ENCODE assay signal across 31 mouse cellular contexts in the genomic region with DNA sequence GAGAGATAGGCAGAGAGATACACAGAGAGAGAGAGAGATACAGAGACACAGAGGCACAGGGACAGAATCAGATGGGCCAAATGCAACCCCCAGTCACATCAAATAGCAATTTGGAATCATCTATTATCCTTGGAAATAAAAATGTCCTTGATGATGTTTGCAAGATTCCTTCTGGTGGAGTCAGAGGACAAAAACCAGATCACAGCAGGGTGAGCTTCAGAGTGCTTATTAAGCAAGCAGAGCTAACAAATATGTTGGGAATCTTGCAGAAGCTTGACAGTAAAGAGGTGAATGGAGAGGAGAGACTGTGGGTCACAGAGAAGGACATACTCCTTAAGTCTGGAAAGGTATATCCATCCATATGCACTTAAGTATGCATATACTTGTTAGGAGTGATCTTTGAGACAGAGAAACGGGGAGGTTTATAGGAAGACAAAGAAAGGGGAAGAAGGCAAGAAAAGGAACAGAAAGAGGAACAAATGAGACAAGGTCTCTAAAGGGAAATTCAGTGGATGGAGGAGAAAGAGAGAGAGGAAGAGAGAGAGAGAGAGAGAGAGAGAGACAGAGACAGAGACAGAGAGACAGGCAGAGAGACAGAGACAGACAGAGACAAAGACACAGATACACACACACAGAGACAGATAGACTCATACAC.
DNase-seq lines count a peak whose midpoint lies in the region; ATAC-seq and TF ChIP-seq lines count a peak whose summit lies in the region.
"Had no signal": no experiment of that assay in that cellular context is flagged by ENCODE, and none has a peak within 500 bp of the region (broad histone marks: within the 10 kb centered on the region; RNA-seq: fewer than 3 reads in every experiment).

No protein-coding gene starts in this region.

- H3K27ac ChIP-seq in kidney, postnatal 0 days: no peak overlapping the region
- H3K27ac ChIP-seq in kidney, embryonic 16.5 days (ENCODE audit: low read length): no peak overlapping the region
- peak overlapping the region; percentile 25 for H3K27ac ChIP-seq in bone marrow macrophage, adult 2 months (ENCODE audit: insufficient read depth, low read depth, low read length)
- H3K27ac ChIP-seq: embryonic facial prominence, embryonic 10.5 days; embryonic facial prominence, embryonic 15.5 days; forebrain, embryonic 12.5 days; kidney, embryonic 15.5 days; limb, embryonic 10.5 days; limb, embryonic 15.5 days; liver, embryonic 14.5 days had no signal

- no peak overlapping the region for H3K4me3 ChIP-seq in kidney, postnatal 0 days (replicated peaks; ENCODE audit: low read depth, low read length)
- H3K4me3 ChIP-seq in kidney, embryonic 16.5 days (ENCODE audit: low read length): no peak overlapping the region
- no peak overlapping the region for H3K4me3 ChIP-seq in bone marrow macrophage, adult 2 months (ENCODE audit: insufficient read depth, low read length)
- H3K4me3 ChIP-seq: embryonic facial prominence, embryonic 10.5 days; embryonic facial prominence, embryonic 15.5 days; forebrain, embryonic 12.5 days; kidney, embryonic 15.5 days; limb, embryonic 10.5 days; limb, embryonic 15.5 days had no signal

- DNase-seq in kidney, postnatal 0 days (ENCODE audit: low spot score): peak; percentile 27
- DNase-seq in spleen, adult 18-20 months: no peak
- no peak for DNase-seq in c-Kit-positive CD71-positive TER-119-positive erythroid progenitor cells, embryonic 14.5 days (ENCODE audit: low spot score)
- DNase-seq in cerebellum, adult 11-12 months: no peak
- DNase-seq: B cell, adult 2 months; cerebellum, adult 2 months; cerebellum, postnatal 14 days; gastrocnemius, postnatal 25 days; heart, adult 18-20 months; kidney, adult 18-20 months; kidney, postnatal 4 days; layer of hippocampus, postnatal 36 days; lung, adult 2 months; lung, postnatal 10 days; right cerebral cortex, adult 18-20 months; thymus, adult 2 months; thymus, postnatal 36 days had no signal

- H3K4me1 ChIP-seq in kidney, postnatal 0 days (replicated peaks; ENCODE audit: insufficient read depth, low read length): no peaks in the 10 kb centered on the region
- H3K4me1 ChIP-seq in kidney, embryonic 16.5 days (ENCODE audit: insufficient read depth, low read length): no peaks in the 10 kb centered on the region
- H3K4me1 ChIP-seq in bone marrow macrophage, adult 2 months (ENCODE audit: control insufficient read depth, insufficient read depth, low read length): peaks cover 9% of the 10 kb centered on the region
- H3K4me1 ChIP-seq: embryonic facial prominence, embryonic 10.5 days; embryonic facial prominence, embryonic 15.5 days; forebrain, embryonic 12.5 days; kidney, embryonic 15.5 days; limb, embryonic 10.5 days; limb, embryonic 15.5 days had no signal

- no peak overlapping the region for H3K4me2 ChIP-seq in kidney, postnatal 0 days (ENCODE audit: low read length)
- H3K4me2 ChIP-seq in kidney, embryonic 16.5 days (replicated peaks; ENCODE audit: low read depth, low read length): no peak overlapping the region
- H3K4me2 ChIP-seq: embryonic facial prominence, embryonic 15.5 days; forebrain, embryonic 12.5 days; heart, embryonic 11.5 days; kidney, embryonic 15.5 days; limb, embryonic 15.5 days; midbrain, embryonic 11.5 days had no signal

- no peaks in the 10 kb centered on the region for H3K27me3 ChIP-seq in kidney, postnatal 0 days (ENCODE audit: insufficient read depth, low read length)
- H3K27me3 ChIP-seq in kidney, embryonic 16.5 days (ENCODE audit: insufficient read depth, low read length): no peaks in the 10 kb centered on the region
- H3K27me3 ChIP-seq: embryonic facial prominence, embryonic 15.5 days; forebrain, embryonic 12.5 days; kidney, embryonic 15.5 days; limb, embryonic 15.5 days had no signal

- H3K9me3 ChIP-seq in kidney, postnatal 0 days (replicated peaks; ENCODE audit: low read length): no peaks in the 10 kb centered on the region
- peaks cover 13% of the 10 kb centered on the region for H3K9me3 ChIP-seq in kidney, embryonic 16.5 days (ENCODE audit: low read length)

- no peak for TF ChIP-seq CTCF in kidney, postnatal 0 days (IDR thresholded peaks at IDR 0.05; ENCODE audit: low read depth)
- TF ChIP-seq CTCF in bone marrow macrophage, adult 2 months (IDR thresholded peaks at IDR 0.05; ENCODE audit: low read depth, low read length): no peak

- H3K36me3 ChIP-seq in kidney, postnatal 0 days (ENCODE audit: insufficient read depth, low read length): no peaks in the 10 kb centered on the region
- no peaks in the 10 kb centered on the region for H3K36me3 ChIP-seq in kidney, embryonic 16.5 days (ENCODE audit: insufficient read depth, low read length)
- H3K36me3 ChIP-seq: embryonic facial prominence, embryonic 10.5 days; embryonic facial prominence, embryonic 15.5 days; forebrain, embryonic 12.5 days; kidney, embryonic 15.5 days; limb, embryonic 10.5 days; limb, embryonic 15.5 days had no signal

- H3K9ac ChIP-seq in kidney, postnatal 0 days (ENCODE audit: low read depth, low read length): no peak overlapping the region
- no peak overlapping the region for H3K9ac ChIP-seq in kidney, embryonic 16.5 days (replicated peaks; ENCODE audit: low read length)
- H3K9ac ChIP-seq: embryonic facial prominence, embryonic 15.5 days; forebrain, embryonic 12.5 days; kidney, embryonic 15.5 days; limb, embryonic 15.5 days; liver, embryonic 14.5 days had no signal

- no peak for ATAC-seq in kidney, postnatal 0 days (replicated peaks; ENCODE audit: low FRiP score, low read depth)
- no peak for ATAC-seq in kidney, embryonic 16.5 days (ENCODE audit: low FRiP score, low TSS enrichment)
- ATAC-seq in megakaryocyte progenitor cell, adult 5-6 weeks (replicated peaks; ENCODE audit: poor library complexity): peak; percentile 93
- ATAC-seq: hindbrain, embryonic 16.5 days; midbrain, embryonic 16.5 days had no signal

- no peak for TF ChIP-seq POLR2A in bone marrow macrophage, adult 2 months (IDR thresholded peaks at IDR 0.05; ENCODE audit: borderline replicate concordance, low read depth, low read length)

- WGBS in kidney, postnatal 0 days: 78% methylated on average over 1 of the region's 1 CpGs
- 70% methylated on average over 1 of the region's 1 CpGs for WGBS in kidney, embryonic 16.5 days
